Mouse (Mus musculus): ENCODE measurements around the gene Zfp503.

Zfp503 gene

DNA sequence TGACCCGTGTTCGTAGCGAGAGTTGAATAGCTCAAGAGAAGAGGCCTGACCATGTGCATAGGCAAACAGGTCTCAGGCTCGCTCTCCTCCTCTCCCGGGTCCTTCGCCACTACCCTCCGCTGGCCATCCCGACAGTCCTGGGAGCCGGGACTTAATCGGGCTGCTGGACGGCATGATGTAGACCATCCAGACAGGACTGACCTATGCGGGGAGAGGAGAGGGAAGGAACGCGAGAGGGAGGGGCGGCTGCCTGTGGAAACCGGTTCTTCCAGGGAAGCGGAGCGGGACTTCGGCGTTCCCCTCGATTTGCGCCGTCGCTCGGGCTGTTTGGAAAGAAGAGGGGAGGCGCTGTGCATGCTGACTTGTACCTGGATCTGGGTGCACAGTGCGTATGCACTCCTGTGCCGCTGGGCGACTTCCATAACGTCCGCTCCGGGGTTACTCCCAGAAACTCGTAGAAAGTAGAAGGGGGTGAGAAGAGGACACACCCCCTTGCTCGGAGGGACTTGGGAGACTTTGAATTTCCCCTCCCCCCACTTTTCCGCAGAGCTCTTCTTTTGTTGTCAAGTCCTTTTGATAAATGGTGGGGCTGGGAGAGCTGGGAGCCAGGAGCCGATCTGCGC, at the start of gene Zfp503:
TSS of gene Zfp503 (minus strand) at position 311 of the 623 bp plus-strand sequence.
- DNase-seq (ENCODE audit: low read depth), result no peak

DNA sequence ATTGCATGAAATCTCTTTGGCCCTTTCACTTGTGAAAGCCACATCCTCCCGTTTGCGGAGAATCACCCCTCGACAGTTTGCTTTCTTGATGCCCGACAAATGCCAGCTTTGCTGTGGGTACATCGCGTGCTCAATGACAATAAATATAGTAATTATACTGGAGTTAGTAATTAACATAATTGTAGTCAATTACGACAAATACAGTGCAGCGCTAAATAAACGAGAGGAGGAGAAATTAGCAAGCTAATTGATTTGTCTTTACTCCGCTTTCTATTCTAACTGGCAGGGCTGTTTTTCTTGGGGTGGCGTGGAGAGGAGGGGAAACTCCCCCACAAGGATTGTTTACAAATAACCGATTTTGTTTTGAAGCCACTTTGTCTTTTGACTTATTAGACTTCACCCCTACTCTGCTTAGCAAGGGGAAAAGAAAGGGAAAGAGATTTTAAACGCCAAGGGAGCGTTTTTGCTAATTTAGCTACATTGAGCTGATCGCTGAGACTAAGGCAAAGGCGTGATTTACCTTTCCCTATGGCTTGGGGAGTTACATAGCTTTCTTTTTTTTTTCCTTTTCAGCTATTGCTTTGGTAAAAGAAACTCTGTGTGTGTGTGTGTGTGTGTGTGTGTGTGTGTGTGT, 48.2 kb upstream of the Zfp503 start:
- no peak for DNase-seq (ENCODE audit: low read depth)

DNA sequence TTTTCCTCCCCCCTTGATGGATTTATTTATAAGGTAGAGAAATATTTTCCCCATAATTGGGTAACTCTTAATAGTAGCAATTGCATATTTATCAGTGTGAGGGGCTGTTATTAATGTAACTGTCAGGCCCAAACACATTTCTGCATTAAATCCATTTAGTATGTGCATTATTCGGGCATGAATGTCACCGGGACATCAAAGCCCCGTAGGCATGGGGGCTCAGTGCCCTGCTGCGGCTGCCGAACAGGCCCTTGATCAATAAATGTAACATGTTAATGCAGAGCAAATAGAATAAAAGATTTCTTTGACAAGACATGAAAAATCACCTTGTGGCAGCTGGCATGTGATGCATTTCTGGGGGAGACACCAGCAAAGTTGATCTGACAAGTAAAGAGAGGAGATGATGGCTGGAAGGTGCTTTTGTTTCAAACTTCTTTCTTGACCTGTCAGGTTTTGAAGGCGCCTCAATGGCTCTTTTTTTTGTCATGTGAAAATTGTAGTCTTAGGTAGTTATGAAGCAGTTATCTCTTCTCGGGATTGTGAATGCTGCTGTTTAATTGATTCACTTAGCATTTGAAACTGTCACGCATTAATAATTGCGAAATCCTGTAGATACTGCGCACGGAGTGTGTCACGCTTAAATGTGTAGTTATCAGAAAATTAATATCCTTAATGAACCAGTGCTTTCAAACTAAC, 47.5 kb upstream of the Zfp503 start:
- DNase-seq (ENCODE audit: low read depth), result no peak

DNA sequence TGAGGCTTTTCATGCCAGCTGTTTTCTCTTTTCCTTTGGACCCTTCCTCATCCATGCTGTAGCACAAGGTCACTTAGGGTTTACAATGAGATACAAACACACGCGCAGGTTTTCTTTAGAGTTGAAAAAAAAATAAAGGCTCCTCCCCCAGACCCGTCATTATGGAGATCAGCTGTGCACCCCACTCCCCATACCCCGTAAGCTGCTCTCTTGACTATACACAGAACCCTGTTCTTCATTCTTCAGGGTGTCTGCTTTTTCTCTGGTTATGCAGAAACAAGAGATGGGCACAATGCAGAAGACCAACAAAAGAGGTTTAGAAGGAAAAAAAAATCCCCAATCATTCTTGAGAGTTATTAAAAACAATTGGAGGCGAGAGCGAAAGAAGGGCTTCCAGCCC, 46.9 kb upstream of the Zfp503 start:
- no peak for DNase-seq (ENCODE audit: low read depth)

DNA sequence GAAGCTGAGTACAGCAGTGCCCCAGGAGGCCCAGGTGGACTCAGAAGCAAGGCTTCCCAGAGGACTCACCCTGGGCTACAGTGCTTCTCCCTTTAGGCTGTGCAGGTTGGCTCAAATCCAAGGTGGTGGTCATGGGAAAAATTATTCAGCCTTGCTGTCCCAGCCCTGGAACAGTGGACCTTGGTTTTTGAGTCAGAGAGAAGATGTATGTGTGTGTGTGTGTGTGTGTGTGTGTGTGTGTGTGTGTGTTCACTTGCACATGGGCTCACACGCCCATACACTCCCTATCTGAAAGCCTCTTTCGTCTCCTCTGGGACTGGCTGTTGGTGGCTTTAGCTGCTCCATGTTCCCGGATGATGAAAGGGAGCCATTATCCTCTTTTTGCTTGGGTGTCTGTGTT, 46.5 kb upstream of the Zfp503 start:
- DNase-seq (ENCODE audit: low read depth), result no peak

DNA sequence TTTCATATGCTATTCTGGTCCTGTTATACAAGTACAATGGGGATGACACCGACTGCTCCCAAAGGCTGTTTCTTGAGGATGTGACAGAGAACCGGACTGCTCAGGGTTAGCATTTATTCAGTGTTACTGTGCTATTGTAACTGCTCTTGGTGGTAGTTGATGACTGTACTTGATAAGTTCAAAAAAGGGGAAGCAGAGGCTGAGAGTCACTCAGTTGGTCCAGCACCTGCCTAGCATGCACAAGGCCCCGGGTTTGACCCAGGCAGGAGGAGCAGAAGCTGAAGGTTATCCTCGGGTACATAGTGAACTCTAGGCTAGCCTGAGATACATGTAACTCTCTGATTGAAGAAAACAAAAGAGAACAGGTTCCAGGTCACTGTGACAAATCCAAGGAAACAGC, 34.1 kb upstream of the Zfp503 start:
- no peak for DNase-seq (ENCODE audit: low read depth)

DNA sequence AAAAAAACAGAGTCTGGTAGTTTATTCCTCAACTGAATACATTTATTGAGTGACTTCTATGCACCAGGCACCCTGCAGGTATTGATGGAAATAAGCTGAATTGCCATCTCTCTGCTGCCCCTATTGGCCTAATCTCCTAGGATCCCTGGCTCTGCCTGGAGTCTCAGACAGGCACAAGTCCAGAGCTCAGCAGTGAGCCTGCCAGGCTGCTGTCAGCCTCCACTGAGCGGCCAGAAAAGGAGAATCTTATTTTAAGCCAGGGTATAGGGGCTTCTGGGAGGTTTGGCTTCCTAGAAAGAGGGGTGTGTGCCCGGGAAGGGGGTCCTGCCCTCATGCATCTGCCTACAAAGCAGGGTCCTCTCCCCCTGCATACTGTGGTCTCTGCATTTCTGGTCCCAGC, 31.5 kb upstream of the Zfp503 start:
- no peak for DNase-seq (ENCODE audit: low read depth)

DNA sequence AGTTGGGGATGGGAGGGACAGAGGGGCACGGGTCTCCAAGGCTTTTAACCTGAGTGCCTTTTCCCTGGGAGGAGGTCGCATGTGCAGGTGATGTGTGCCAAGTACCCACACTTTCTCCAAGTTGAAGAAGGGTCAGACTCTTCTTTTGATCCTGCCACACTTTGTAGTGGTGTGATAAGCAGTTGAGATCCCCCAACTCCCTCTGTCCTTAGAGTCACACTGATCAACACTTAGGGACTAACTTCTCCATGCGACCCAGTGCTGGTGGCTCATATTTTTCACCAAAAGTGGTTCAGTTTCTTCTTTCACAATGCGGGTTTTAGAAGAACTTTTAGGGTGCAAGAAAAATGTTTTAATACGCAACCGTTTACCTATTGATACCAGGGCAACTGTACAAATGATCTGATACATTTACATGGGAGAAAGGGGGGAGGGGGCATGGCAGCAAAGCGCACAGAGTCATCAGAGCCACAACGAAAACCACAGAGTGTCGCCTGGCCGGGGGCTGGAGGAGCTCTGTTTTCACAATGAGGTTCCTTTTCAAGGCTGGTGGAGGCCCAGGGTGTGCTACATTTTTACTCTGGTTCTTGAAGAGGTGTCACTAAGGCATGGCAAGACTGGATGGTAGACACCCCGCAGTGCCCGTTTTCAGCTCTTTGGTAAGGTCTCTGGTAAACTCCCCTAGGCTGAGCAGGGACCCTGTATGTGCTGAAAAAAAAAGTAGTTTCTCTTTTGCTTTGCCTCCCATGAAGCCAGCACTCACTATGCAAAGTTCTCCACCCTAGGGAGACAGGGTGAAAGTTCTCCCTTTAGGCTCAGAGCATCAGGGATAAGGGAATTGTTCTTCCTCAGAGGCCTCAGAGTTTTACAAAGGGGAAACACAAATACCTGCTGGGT, 30.8 kb upstream of the Zfp503 start:
- no peak for DNase-seq (ENCODE audit: low read depth)

DNA sequence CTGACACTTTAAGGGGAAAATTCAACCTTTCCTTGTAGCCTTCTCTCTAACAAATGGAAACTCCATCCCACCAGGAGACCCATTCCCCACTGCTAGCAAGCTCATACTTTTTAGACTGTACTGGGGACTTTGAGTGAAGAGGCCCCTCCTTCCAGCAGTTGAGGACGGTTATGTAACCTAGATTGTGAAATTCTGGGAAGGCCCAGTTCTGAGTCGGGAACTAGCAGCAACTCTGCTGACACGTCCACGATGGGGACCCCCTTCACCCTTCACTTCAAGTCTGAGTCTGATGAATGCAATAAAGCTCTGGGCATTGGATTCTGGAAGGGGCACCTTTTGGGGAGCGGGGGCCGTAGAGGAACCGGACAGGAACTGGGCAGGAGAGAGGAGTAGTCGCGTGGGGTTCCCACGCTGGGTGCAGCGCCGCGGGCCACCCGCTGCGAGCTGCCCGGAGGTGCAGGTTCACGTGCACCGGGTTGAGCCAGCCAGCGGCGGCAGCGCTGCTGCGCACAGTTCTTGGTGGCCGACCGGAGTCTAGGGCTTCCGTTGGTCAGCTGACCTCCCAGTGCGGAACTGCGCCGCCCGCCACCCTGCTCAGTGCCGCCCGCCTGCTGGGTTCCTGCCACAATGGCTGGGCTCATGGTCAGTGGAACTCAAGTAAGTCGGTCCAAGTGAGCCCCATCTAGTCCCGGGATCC, 30.0 kb upstream of the Zfp503 start, which contains the start of gene Lrmda:
TSS of gene Lrmda (plus strand) at position 461 of the 697 bp plus-strand sequence.
- no peak for DNase-seq (ENCODE audit: low read depth)

DNA sequence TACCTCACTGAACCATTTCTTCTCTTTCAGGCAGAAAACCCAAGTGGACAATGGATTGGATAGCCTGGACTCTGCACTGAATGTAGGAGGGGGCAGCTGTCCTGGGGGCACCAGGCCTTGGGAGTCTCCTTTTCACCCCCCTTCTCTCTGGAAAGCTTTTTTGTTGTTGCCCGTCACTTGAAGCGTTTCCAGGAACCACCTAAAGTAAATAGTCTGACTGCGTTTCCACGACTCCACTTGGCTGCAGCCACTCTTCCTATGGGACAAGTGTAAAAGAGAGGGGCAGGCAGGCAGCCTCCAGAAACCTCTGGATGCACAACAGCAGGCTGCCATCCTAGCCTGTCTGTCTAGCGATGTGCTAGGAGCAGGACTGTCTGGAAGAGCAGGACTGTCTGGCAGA, 27.6 kb upstream of the Zfp503 start:
- DNase-seq (ENCODE audit: low read depth), result no peak

DNA sequence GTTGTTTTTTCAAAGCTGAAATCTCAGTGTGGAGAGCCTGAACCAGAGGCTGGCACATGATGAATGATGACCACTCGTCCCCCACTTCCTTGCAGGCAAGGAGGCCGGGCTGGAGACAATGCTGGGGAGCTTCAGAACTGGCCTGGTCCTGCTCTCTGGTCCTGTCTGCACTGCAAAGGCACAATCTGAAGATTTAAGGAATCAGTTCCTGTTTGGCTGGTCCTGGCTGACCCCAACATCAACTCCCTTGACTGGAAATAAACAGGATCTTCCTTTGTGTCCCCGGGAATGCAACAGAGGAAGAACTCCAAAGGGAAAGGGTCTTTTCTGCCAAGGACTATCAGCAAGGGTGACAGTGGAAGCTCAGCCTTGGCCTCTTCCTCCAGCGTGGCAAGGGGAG, 25.4 kb upstream of the Zfp503 start:
- DNase-seq (ENCODE audit: low read depth), result no peak

DNA sequence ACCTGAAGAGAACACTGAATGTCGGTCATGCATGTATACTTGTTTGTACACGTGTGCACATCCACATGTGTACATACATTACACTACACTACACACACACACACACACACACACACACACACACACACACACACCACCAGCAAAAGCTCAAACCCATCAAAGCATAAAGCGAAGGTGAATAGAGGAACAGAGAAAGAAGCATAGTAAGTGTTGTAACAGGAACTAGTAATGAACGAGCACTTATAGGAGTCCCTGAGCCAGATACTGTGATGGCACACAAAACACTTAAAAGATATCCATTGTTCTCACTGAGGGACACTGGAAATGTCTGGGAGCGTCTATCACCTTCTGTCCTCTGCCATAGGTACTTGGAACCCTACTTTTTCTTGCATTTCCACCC, 24.9 kb upstream of the Zfp503 start:
- no peak for DNase-seq (ENCODE audit: low read depth)

DNA sequence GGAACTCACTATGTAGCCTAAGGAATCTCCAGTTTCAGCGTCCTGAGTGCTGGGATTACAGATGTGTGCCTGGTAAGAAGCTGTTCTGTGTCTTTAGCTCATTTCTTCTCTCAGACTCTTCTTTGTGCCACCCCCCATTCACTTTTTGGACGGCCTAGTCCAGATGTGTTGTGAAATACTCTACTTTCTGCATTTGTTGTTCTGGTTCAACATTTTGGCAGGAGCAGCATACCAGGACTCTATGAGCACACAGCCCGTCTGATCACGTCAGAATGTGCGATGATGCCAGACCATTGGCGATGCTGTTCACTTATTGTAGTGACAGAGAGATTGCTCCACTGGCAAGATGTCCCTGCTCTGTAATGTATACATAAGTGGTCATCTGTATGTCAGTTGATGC, 17.6 kb upstream of the Zfp503 start:
- no peak for DNase-seq (ENCODE audit: low read depth)

DNA sequence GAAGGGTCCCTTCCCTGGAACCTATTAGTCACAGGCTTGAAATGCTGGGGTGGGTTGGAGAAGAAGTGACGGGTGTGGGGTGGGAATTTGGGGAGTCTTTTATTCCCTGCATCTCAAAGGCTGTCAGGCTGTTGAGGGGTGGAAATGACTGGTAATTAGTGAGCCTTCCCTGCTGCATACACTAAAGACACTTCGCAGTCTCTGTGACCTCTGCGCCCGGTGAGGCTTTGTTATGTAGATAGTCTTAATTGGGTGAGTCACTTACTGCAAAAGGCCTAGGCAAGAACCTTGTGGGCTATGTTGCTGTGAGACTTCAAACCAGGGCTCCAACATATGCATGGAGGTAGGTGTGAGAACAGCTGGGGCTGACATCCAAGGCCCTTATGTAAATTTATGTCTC, 15.5 kb upstream of the Zfp503 start:
- no peak for DNase-seq (ENCODE audit: low read depth)

DNA sequence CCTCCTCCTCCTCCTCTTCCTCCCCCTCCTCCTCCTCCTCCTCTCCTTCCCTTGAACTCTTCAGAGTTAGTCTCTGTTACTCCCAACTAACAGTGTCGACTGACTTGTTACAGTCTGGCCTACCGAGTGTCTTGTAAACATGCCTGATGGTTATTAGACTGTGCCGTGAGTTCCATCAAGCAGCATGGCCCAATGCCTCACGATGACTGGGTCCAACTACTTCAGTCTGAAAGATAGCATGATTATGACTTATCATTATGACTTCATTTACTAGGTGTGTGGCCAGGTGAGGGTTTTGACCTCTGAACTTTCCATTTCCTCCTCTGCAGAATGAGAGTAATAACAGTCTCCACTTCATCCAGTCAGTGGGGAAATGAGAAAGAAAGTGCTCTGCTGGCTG, 14.2 kb upstream of the Zfp503 start:
- DNase-seq (ENCODE audit: low read depth), result no peak

DNA sequence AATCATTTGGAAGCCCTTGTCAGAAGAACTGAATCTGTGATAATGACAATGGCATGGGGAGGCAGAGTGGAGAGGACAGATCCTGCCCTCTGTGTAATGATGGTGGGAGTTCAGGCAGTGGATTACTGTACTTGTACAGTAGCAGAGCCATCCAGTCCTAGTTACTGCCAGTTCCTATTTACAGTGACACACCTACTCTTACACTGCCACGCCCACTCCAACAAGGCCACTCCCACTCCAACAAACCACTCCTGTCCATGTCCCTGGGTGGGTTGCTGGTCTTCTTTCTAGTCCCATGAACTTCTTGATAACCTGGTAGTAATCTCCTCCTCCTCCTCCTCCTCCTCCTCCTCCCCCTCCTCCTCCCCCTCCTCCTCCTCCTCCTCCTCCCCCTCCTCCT, 13.8 kb upstream of the Zfp503 start:
- DNase-seq (ENCODE audit: low read depth), result no peak

DNA sequence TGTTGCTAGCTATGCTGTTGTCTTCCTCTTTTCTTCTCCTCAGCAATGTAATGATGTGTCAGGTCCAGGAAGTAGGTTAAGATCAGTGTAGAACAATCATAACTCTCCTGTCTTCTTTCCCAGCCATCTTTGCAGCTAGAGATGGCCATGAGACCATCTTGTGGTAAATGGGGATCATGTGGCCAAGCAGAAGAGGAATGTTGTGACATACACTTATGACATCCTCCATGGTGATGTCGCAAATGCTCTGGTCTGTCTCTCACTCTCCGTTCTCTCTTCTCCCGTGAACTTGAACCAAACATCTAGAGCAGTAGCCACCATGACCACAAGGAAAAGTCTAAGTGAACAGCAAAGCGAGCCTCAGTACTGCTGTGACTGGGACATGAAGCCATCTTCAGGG, 10.2 kb upstream of the Zfp503 start:
- DNase-seq (ENCODE audit: low read depth), result no peak

DNA sequence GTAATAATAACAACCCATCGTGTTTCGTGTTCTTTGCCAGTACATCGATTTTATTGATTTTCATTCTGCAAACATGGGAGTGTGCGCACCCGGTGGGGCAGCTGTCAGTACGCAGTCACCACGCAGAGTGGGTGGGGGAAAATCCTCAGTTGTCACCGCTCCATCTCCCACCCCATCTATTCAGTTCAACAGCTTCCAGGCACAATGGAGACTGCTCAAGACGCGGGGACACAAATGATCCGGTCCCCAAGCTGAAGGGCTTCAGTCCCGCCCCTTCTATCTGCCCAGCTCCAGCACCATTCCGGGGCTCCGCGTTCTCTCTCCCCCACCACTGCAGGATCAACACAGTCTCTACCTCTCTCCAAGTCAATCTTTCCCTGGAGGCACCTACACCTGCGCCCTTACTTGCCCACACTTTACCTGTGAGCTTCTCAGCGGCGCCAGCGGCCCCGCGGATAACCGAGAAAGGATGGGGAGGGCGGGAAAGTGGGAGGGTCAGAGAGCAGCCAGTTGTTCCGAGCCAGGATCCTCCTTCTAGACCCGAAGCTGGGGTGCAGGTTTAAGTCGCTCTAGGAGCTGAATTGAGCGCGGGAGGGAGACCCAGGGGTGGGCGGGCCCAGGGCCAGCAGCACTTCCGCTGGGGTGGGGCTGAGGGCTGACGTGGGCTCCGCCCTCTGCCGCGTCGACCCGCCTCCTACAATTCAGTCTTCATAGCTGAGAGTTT, 5.8 kb upstream of the Zfp503 start:
- DNase-seq (ENCODE audit: low read depth), result peak; percentile 58

DNA sequence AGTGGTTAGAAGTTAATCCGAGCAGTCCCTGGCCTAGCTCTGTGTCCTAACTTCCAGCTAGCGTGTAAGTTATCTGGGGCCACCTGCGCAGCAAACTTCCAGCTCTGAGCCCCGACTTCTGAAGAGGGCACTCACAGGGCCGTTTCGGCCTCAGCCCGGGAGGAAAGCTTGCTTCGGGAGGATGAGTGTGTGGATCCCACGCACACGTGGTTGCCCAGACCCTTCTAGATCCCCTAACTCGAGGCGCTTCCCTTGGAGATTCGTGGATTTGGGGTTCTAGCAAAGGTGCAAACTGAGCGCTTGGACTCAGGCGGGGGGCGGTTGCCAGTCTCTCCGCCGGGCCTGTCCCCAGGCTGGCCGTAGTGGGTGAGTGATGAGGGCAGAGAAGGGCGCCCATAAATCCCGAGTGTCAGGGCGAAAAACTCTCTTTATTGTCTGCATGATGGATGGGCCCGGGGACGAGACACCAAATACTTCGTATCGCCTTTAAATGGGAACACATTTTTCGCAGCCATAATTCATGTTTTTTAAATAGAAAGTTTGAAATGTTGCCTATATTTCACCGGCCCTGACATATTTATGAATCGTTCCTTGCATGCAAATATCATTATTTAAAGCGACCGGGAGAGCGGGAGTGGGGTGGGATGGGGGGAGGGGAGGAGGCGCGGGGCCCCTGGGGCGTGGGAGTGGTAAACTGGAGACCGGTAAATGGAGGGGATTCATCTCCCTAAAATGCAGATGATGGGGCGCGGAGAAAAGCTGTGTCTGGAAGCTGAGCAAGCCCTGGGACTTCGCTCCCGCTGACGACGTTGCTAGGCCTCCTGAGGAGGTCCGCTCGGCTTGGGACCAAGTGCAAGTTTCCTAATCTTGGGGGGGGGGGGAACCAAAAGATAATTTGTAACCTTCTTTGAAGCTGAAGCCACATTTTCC, 4.9 kb upstream of the Zfp503 start:
- no peak for DNase-seq (ENCODE audit: low read depth)
